Mouse (Mus musculus) telencephalon, adult 2 months (tissue): ENCODE data around the gene Atp2a1.

Source experiments
- DNase-seq: peaks from one replicate; pipeline ENCODE4 v3.0.0-alpha.2; 2011; ENCODE audit warnings: low read depth, low spot score

The Atp2a1 gene

GRCm38 (mm10) chr7:126472713-126473112, 9.8 kb upstream of the Atp2a1 start:
- DNase-seq, result no peak

- no peak for DNase-seq
These were observed 9.4 kb upstream of the Atp2a1 start for GRCm38 (mm10) chr7:126472306-126472705.

- DNase-seq, result no peak
These were observed 8.9 kb upstream of the Atp2a1 start for GRCm38 (mm10) chr7:126471853-126472252.

- no peak for DNase-seq
These were observed 8.5 kb upstream of the Atp2a1 start for GRCm38 (mm10) chr7:126471361-126471760.

- DNase-seq, result no peak
These were observed 7.2 kb upstream of the Atp2a1 start for GRCm38 (mm10) chr7:126470077-126470476.

GRCm38 (mm10) chr7:126467834-126468627, 5.1 kb upstream of the Atp2a1 start:
- DNase-seq, result no peak

- no peak for DNase-seq
These were observed 4.4 kb upstream of the Atp2a1 start for GRCm38 (mm10) chr7:126467271-126467670.

- DNase-seq, result no peak
These were observed 3.8 kb upstream of the Atp2a1 start for GRCm38 (mm10) chr7:126466707-126467106.

- no peak for DNase-seq
These were observed 3.2 kb upstream of the Atp2a1 start for GRCm38 (mm10) chr7:126466116-126466515.

- no peak for DNase-seq
These were observed 2.5 kb upstream of the Atp2a1 start for GRCm38 (mm10) chr7:126465246-126466030.

GRCm38 (mm10) chr7:126464836-126465235, 1.9 kb upstream of the Atp2a1 start:
- no peak for DNase-seq

GRCm38 (mm10) chr7:126464121-126464520, 1.2 kb upstream of the Atp2a1 start:
- DNase-seq, result no peak

- DNase-seq, result no peak
These were observed 639 bp upstream of the Atp2a1 start for GRCm38 (mm10) chr7:126463547-126463946.

- no peak for DNase-seq
These were observed 1.3 kb downstream of the Atp2a1 start for GRCm38 (mm10) chr7:126461626-126462025.

GRCm38 (mm10) chr7:126460623-126461399, 2.1 kb downstream of the Atp2a1 start:
- DNase-seq, result no peak

GRCm38 (mm10) chr7:126458844-126459618, 3.9 kb downstream of the Atp2a1 start:
- DNase-seq, result no peak

GRCm38 (mm10) chr7:126458225-126458624, 4.7 kb downstream of the Atp2a1 start:
- DNase-seq, result no peak

GRCm38 (mm10) chr7:126456382-126457266, 6.3 kb downstream of the Atp2a1 start:
- no peak for DNase-seq

GRCm38 (mm10) chr7:126455242-126455641, 7.7 kb downstream of the Atp2a1 start:
- DNase-seq, result no peak

- DNase-seq, result no peak
These were observed 9.0 kb downstream of the Atp2a1 start for GRCm38 (mm10) chr7:126453861-126454260.
